Mouse (Mus musculus): ENCODE measurements around the gene Srpk2.
A peak's percentile ranks its signal among the peaks of the same experiment; 100 is the strongest.
"Not testable (repeated sequence)": the region's sequence is repeated elsewhere in the genome, so short reads cannot be mapped to it uniquely, and the experiment has no call there.

Srpk2 gene

DNA sequence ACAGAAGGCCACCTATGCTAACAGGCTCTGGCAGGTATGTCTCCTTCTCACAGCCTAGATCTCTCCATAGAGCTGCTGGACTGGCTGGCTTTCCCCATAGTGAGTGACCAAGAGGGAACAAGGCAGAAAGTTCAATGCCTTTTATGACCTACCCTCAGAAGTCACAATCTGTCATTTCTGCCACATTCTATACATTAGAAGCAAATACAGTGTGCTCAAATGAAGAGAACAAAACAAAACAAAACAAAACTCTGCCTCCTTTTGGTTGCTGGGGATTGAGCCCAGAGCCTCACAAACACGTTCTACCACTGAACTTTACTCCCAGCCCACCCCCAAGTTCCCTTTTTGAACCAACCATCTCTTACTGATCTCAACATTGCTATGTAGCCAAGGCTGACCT lies at the start of gene Srpk2:
TSS of gene Srpk2 (minus strand) at position 101 of the 400 bp plus-strand sequence.
- DNase-seq, result no peak

DNA sequence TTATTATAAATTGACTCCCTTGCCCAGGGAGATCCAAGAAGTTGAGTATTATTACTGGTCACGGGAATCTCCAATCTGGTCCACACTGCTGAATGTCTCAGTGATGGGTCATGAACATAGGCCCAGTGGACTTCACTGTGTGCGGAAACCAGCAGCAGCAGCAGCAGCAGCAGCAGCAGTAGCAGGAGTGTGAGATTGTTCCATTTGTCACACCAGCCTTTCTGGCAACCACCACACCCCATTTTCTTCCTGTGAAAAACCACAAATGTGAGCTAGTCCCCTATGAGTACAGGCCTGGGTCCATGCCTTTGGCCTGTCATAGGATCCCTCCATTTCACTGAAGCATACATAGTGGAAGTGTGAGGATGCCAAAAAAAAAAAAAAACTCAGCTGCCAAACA lies 37.5 kb upstream of the Srpk2 start:
- no peak for DNase-seq

DNA sequence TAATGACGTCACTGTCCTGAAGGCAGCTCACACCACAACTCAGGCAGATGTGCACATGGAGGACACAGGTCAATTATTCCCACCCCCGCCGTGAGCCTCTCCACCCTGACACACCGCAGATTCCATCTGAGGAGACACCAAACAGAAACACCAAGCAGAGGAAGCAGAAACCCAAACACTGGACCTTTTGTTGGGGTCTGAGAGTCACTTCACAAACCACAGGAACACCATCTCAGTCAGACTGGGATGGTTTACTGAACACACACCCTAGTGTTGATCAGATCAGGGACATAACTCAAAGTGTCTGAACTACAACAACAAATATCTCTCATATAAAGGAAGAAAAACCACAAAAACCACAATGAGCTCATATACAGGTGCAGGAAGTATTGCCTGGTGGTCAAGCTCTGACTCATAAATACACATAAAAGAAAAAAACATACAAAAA lies 34.5 kb upstream of the Srpk2 start:
- no peak for DNase-seq

DNA sequence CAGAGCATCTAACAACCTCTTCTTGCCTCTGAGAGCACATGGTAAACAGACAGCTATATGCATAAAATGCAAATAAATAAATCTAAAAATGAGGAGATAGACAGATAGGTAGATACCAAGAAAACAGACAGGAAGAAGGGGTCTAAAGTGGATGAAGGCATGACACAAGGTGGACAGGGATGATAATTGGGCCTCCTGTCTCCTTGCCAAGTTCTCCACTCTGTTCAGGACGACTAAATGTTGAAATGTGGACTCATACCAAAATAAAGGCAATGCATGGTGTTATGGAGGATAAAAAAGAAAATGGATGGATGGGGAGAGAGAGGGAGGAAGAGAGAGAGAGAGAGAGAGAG lies 33.7 kb upstream of the Srpk2 start:
- DNase-seq, result no peak

DNA sequence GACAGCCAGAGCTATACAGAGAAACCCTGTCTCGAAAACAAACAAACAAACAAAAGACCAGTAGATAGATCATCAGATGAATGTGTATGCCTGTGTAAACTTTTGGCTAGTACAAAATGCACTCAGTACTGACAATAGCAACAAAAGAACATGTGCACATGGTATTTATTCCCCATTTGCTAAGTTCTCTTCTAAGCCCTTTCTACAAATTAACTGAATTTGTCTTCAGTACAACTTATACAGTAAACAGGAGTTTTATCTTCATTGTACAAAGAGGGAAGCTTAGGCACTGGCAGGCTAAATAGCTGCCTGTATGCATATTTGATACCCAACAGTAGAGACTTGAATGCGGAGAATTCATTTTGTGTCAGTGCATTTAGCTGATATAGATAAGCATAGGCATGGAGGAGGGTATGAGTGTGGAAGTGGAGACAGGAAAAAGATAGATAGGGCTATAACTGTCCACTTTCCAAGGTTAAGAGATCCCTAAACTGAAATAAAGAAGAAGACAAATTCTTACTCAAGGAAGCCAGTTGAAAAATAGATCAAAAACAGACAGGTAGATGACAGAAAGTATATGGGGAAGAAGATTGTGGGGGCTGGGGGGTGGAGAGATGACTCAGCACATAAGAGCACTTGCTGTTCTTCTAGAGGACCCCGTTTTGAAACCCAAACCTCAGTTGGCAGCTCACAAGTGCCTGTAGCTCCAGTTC lies 33.2 kb upstream of the Srpk2 start:
- DNase-seq, result no peak

DNA sequence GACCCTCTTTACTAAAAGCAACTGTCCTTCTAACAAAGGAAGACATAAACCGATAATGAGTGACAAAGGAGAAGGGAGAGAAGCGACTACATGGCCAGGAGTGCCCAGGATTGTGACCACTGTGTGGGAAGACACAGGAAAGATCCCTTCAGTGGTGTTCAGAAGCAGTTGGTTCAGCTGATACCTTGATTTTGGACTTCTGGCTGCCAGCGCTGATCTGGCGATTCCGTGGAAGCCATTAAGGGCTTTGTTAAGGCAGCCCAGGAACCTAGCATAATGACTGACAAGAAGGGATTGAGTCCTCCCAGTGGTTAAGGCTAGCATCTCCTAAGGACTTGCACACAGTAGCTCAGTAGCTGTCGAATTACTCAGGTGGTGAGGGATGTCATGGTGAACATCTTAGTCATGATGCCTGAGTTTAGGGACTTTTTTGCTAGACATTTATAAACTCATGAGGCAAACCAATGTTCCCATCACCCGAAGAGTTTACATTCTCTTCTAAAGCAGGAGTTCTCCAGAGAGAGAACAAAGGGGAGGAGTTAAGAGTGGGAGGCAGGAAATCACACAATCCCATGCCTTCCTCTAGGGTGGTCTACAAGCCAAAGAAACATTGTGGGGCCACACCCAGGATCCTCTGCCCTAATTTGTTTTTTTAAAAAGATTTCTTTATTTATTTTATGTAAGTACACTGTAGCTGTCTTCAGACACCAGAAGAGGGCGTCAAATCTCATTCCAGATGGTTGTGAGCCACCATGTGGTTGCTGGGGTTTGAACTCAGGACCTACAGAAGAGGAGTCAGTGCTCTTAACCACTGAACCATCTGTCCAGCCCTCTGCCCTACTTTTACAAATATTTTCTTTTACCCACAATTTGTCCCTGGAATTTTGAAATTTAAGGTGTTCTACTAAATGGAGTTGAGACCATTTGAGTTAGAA lies 29.3 kb upstream of the Srpk2 start:
- no peak for DNase-seq

DNA sequence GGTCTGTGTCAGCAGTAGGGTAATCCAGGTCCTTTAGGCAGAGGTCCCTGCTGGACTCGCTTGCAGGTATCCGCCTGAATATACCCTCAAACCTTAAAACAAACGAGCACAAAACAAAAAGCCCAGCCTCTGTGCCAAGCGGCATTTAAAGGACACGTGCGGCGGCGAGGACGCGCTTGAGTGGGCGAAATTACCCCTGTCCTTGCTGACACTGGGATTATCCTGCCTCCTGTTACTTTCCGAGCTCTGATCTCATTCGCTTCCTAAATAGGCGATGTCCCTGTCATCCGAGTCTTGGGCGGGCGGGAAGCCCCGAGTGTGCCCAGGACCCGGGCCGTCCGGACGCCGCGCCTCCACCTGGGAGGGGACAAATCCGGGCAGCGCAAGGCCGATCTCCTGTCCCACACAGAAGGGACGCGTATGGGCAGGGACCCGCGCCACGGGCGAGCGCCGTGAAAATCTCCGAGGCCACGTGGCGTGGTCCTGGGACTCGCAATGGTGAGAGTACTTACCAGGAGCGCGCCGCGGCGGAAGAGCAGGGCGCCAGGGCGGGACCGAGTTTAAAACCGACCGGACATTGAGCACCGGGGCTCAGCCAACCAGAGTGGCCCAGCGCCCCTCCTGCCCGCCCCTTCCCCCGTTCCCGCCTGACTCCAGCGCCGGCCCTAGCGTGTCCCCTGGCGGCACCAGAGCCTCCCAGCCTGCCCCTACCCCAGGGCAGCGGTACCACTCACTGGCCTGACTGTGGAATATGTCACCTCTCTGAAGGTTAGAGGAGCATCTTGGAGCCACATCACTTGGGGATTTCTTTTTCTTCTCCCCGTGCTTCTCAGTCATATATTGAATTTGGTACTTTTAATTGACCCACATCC lies 27.9 kb upstream of the Srpk2 start:
- DNase-seq, result peak; percentile 83

DNA sequence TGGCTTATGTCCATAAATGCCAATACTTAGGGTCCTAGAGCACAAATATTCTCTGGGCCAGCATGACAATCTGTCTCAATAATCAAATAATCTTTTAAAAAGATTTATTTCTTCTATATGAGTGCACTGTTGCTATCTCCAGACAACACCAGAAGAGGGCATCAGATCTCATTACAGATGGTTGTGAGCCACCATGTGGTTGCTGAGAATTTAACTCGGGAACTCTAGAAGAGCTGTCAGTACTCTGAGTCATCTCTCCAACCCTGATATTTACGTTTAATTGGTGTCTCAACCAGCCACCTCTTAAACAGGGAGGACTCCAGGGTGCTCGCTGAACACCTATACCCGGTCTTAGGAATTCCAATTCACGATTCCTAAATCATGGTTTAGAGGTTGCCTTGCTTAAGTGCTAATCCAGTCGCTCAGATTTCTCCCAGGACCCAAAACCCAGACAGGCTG lies 27.3 kb upstream of the Srpk2 start:
- not testable (repeated sequence) for DNase-seq

DNA sequence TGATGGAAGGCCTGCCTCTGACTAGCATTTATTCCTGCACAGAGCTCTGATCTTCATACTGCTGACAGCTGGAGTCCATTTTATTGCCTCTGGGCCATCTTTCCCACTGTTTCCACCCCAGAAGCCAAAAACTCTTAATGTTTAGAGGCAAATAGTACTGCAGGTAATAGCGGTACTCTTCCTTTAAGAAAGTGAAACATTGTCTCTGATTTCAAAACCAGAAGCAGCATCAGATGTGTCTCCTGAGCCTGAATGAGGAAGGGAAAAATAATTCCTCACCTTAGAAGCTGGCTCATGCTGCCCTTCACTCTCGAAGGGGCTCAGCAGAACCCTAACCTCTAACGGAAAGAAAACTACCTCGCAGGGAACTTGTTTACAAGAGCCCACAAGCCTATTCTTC lies 26.8 kb upstream of the Srpk2 start:
- no peak for DNase-seq

DNA sequence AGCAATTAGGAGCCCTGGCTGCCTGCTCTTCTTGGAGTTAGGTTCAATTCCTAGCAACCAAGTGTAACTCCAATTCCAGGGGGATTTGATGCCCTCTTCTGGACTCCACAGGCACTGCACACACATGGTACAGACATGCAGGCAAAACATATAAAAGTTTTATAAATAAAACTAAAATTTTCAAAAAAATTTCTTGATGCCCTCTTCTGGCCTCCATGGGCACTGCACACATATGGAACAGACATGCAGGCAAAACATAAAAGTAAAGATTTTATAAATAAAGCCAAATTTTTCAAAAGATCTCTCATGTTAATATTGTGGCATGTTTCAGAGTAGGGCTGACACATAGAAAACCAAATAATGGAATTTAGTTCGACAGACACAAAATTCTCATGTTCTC lies 25.2 kb upstream of the Srpk2 start:
- DNase-seq, result no peak

DNA sequence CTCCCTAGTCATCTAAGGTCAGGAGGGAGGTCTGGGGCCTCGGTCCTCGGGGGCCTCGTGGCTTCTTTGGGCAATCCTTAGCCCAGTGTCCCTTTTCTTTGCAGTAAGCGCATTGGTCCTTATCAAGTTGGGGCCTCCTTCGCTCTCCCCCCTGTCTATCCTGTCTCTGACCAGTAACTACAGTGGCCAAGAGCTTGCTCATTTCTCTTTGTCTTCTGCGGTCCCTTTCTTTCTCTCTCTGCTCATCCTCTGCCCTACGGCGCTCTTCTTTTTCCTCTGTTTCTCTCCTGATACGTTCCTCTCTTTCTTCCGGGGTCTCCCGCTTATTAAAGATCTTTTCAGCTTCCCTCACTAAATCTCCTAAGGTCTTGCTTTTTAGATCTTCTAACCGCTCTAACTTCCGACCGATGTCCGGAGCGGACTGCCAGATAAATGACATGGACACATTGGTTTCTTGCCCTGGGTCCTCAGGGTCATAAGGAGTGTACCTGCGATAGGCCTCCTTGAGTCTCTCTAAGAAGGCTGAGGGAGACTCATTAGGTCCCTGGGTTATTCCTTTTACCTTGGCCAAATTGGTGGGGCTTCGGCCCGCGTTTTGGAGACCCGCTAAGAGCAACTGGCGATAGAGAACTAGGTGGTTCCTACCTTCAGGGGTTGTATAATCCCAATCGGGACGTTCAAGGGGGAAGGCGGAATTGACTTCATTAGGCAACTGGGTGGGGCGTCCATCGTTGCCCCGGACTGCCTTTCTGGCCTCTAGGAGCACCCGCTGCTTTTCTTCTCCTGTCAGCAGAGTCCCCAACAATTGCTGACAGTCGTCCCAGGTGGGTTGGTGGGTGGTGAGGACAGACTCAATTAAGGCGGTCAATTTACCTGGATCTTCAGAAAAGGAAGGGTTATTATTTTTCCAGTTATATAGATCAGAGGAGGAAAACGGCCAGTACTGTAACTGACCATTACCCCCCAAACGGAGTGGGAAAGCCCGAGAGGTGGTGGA lies 22.5 kb upstream of the Srpk2 start:
- not testable (repeated sequence) for DNase-seq

DNA sequence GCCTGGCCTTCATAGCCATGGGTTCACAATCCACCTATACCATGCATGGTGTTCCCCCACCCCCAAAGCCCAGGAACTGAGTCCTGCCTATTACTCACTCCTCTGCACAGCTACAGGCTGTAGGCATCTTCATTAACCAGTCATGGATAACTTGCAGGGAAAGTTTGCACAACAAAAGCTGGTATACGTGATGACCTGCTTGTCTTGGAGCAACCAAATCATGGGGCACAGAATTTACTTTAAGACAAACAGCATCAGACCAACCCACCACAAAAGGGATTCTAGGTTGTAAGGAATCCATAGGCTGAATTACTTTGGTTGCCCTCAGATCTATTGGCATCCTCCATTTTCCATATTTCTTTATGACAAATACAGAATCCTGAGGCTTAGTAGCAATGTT lies 13.0 kb upstream of the Srpk2 start:
- DNase-seq, result no peak

DNA sequence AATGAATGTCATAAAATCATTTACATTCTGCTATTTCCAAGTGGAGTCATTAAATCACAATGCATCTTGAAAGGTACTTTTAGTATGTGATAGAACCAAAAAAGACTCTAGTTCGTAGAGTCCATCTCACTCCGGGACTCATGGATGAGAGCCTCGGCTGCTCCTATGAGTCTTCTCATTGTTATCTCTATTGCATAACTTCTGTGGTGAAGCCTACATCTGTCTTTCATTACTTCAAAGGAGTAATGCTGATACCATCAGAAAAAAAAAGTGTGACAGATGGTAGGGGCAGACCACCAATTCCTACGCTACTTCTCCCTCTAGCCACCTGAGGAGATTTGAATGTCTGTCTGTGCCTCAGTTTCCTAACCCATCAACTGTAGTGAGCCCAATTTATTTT lies 986 bp downstream of the Srpk2 start:
- no peak for DNase-seq

DNA sequence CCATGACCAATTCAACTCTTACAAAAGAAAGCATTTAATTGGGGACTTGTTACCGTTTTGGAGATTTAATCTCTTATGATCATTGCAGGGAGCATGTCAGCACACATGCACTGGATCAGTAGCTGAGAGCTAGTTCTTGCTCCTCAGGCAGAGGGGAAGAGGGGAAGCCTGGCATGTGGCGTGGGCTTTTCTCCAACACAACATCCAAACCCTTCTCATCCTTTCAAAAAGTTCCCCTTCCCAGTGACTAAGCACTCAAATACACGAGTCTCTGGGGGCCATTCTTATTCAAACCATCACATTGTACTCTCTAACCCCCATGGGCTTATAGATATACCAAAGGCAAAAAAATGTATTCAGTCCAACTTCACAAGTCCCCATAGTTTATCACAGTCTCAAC lies 5.4 kb downstream of the Srpk2 start:
- no peak for DNase-seq

DNA sequence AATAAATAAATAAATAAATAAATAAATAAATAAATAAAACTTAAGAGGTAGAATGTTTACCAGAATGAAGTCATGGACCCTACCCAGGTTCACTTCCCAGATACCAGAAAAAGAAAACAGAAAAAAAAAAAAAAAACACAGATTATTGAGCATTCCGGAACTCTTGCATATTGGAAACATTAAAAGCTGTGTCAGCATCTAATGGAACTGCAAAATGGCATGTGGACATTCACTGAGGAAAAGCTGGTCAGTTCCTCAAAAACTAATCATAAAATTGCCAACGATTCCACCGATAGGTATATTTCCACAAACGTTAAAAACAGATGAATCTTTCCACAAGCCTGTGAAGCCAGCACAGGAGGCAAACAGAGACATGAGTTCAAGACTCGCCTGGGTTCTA lies 6.5 kb downstream of the Srpk2 start:
- no peak for DNase-seq

DNA sequence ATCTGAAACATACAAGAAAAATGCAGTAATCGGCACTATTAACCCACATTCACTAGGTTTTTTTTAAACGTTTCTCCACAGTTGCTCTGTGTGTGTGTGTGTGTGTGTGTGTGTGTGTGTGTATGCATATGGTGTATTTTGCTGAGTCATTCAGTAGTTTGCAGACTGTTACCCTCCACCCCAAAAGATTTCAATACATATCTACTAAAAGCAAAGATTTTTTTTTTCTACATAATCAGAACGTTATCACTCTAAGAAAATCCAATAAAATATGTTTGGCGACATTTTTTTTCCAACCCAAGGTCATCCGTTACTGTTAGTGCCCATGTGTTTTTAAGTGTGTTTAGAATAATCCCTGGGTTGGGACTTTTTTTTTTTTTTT lies 7.4 kb downstream of the Srpk2 start:
- DNase-seq, result no peak

DNA sequence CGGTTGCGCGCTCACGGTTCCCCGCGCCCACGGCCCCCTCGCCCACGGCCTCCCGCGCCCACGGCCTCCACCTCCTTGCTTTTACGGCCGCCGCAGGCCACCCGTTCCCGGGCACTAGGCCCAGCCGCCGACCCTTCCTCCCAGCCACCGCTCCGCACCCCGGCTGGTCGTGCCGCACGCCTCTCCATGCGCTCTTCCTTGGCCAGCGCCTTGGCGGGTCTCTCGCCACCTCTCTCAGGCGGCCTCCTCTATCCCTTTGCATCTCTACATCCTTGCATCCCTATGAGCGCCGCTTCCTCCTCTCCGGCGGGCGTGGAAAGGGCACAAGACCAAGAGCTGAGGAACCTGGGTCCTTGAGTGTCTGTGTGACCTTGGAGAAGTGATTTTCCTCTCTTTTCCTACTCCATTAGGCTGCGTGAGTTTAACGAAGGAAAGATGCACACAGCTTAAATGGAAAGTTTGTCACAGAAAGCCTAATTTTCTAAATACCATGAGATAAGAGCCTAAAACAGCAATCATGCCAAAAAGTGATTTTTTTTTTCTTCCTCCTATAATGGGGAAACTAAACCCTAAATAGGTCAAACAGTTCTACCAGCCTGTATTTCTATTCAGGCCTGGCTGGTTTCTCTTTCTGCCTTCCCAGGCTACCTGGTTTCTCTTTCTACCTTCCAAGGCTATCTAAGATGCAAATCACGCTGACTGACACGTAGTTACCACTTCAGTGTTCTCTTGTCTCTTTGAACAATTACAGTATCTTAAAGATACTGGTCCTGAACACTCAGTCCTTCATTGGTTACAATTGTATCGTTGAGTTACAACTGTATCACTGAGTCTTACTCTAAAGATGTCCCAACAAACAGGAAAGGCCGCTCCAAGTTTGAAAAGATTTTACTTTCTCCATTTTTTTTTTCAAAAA lies 8.0 kb downstream of the Srpk2 start:
- peak; percentile 75 for DNase-seq

DNA sequence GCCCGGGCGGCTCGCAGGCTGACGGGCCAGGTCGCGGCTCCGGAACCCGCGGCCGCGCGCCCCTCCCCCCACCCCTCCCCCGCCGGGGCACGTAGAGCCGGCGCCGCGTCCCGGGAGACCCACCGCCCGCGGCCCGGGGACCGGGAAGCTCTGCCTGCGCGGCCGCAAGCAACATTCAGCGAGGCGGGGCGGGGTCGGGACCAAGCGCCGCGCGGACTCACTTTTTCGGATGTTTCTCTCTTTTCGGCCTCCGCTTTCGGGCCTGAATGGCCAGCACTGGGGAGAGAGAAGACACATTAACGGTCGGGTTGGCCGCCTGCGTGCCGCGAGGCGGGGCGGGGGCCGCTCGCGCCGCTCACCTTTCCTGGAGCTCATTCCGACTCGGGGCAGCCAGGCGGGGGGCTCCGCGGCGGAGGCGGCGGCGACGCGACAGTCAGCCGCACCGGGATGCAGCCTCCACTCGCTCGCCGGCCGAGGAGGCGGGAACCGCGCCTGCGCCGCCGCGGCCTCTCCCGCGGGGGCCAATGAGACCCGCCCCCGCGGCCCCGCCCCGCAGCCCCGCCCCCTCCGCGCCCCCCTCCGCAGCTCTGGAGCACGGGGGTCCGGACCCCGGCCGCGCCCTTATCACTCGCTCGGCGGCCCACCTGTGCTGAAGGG lies 8.8 kb downstream of the Srpk2 start:
- DNase-seq, result peak; percentile 82

DNA sequence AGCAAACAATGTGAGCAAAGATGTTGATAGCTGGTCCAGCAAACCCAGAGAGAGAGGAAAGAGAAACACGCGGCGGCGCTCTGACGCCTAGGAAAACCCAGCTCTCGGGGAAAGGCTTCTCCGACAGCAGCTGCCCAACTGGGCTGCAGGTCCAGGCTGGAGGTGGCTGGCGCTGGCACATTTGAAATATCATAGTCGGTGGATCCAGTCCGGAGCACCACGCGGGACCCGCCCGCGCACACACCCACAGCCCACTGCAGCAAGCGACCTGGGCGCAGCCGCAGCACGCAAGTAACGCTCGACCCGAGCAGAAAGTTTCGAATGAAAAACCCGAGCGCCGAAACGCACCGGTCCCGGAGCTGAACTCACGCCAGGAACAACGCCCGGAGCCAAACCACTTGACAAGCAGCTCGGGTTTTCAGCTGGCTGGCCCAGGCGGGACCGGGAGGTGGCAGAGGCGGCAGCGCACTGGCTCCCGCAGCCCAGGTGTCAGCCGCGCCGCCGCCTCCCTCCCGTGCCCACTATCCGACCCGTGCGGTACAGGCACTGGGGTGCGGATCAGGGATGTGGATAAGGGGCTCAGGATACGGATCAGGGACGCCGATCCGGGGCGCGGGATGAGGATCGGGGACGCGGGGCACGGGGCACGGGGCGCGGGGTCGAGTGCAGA lies 9.5 kb downstream of the Srpk2 start:
- peak; percentile 74 for DNase-seq

DNA sequence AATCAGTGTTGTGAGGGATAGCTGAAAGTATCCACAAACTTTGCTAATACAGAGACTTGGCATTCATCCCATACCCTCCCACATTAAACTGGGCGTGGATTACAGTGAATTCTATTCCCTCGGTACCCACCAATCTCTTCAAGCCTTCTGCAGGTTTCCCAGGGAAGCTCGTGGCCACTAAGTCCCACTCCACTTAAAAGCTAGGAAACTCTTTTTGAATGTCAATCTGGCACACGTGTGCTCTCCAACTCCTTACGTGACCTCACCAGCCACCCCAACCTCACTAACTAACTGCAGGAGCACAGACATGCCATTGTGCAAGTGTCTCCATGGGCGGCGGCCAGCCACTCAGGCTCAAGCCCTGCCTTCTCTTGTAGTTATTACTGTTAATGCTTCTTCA lies 12.3 kb downstream of the Srpk2 start:
- DNase-seq, result peak; percentile 57
